Mouse (Mus musculus) intestine, embryonic 14.5 days (tissue): ENCODE measurements around the gene Tbc1d12. TPM values are rescaled to one million over a fixed set of nuclear protein-coding genes. Genes with fewer than 3 reads are reported as not detected.
"Not testable (repeated sequence)": the region's sequence is repeated elsewhere in the genome, so short reads cannot be mapped to it uniquely, and the experiment has no call there.

Experiments
- ATAC-seq: fragments of 200-750 bp; cut with Nextera tagmentation; replicated peaks from 2 replicates; pipeline ENCODE4 v1.8.0; 2017; ENCODE audit warnings: low read depth, moderate number of reproducible peaks, moderate TSS enrichment, moderate library complexity; ENCODE audit not compliant: low FRiP score, low TSS enrichment
- DNase-seq: peaks from one replicate; pipeline ENCODE4 v3.0.0-alpha.2; 2018; ENCODE audit warnings: low spot score
- H3K27ac ChIP-seq: fragments of 300-500 bp; sonication (generic); 2 replicates; pipeline ENCODE4 v1.5.1; 2014; ENCODE audit warnings: low read depth, mild to moderate bottlenecking, control low read depth
- H3K27me3 ChIP-seq: fragments of 300-500 bp; sonication (generic); replicated peaks from 2 replicates; pipeline ENCODE4 v1.6.1; 2014; ENCODE audit warnings: low read length, control low read depth; ENCODE audit not compliant: control insufficient read depth, insufficient read depth
- H3K36me3 ChIP-seq: fragments of 300-500 bp; sonication (generic); 2 replicates; pipeline ENCODE4 v1.6.1; 2014; ENCODE audit warnings: low read length, control low read depth; ENCODE audit not compliant: control insufficient read depth, insufficient read depth
- H3K4me1 ChIP-seq: fragments of 300-500 bp; sonication (generic); replicated peaks from 2 replicates; pipeline ENCODE4 v1.6.1; 2014; ENCODE audit warnings: low read length, control low read depth, mixed read lengths; ENCODE audit not compliant: control insufficient read depth, insufficient read depth
- H3K4me2 ChIP-seq: fragments of 300-500 bp; sonication (generic); 2 replicates; pipeline ENCODE4 v1.6.1; 2014; ENCODE audit warnings: low read length
- H3K4me3 ChIP-seq: fragments of 300-500 bp; sonication (generic); 2 replicates; pipeline ENCODE4 v1.5.1; 2014; ENCODE audit warnings: low read depth, low read length, control low read depth, mixed read lengths
- H3K9ac ChIP-seq: fragments of 300-500 bp; sonication (generic); 2 replicates; pipeline ENCODE4 v1.6.1; 2014; ENCODE audit warnings: mild to moderate bottlenecking, low read length
- H3K9me3 ChIP-seq: fragments of 300-500 bp; sonication (generic); 2 replicates; pipeline ENCODE4 v1.6.1; 2016; ENCODE audit warnings: low read length, control low read depth; ENCODE audit not compliant: control insufficient read depth
- whole genome bisulfite sequencing: fragments of 180-500 bp; shearing (Covaris S2); extraction: QIAGEN DNeasy Blood & Tissue Kit; methylation state at CpG from one replicate; pipeline ENCODE4 v1.1.7; 2014; 5-methylcytosine and 5-hydroxymethylcytosine counted together
- polyA plus RNA-seq: library from polyadenylated mRNA; unstranded; fragments of >200 nt; fragmentation: Nextera tagmentation; extraction: Ambion mirVana; gene quantifications from 2 replicates; pipeline ENCODE4 v1.2.1, GENCODE M21; 2014

Tbc1d12 gene
- polyA plus RNA-seq, 1 experiment from 2014 or later: 2.3 TPM

DNA sequence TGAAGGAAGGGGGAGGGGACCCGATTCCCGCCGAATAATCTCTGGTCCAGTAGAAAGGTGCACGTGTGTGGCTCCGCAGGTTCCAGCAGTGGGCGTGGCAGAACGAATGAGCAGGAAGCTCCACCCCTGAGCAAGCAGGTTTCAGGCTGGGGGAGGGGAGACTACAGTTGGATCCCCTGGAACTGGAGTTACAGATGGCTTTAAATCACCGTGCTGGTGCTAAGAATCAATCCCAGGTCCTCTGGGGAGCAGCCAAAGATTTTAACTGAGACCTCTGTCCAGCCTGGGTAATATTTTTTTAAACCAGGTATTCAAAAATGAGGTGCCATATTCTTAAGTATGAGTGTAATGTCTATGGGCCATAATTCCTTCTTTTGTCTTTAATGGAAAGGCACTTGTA is 38.4 kb downstream of the Tbc1d12 start:
- H3K9ac ChIP-seq, H3K9me3 ChIP-seq, H3K4me2 ChIP-seq, H3K36me3 ChIP-seq, H3K27ac ChIP-seq, H3K27me3 ChIP-seq, H3K4me3 ChIP-seq, ATAC-seq, DNase-seq, H3K4me1 ChIP-seq: not testable (repeated sequence)
- WGBS: 91% methylated on average over 2 of the region's 8 CpGs

DNA sequence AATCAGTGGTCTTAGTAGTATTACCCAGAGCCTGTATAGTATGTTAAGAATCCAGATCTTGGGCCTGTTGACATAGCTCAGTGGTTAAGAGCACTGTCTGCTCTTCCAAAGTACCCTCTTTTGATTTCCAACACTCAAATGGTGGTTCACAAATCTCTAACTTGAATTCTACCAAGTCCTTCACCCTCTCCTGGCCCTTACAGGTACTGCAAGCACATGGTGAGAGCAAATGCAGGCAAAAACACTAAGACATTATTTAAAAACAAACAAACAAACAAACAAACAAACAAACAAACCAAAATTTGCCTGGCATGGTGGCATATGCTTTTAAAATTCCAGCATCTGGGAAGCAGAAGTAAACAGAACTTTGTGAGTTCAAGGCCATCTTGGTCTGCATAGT is 43.9 kb downstream of the Tbc1d12 start:
- no peak overlapping the region for H3K27ac ChIP-seq
- H3K9me3 ChIP-seq: no peaks in the 10 kb centered on the region
- no peak overlapping the region for H3K9ac ChIP-seq
- no peaks in the 10 kb centered on the region for H3K27me3 ChIP-seq
- no peaks in the 10 kb centered on the region for H3K4me1 ChIP-seq
- DNase-seq: no peak
- ATAC-seq: no peak
- no peak overlapping the region for H3K4me3 ChIP-seq
- no peak overlapping the region for H3K4me2 ChIP-seq
- peaks cover 5% of the 10 kb centered on the region; the same call in 1 of the 2 replicates for H3K36me3 ChIP-seq

DNA sequence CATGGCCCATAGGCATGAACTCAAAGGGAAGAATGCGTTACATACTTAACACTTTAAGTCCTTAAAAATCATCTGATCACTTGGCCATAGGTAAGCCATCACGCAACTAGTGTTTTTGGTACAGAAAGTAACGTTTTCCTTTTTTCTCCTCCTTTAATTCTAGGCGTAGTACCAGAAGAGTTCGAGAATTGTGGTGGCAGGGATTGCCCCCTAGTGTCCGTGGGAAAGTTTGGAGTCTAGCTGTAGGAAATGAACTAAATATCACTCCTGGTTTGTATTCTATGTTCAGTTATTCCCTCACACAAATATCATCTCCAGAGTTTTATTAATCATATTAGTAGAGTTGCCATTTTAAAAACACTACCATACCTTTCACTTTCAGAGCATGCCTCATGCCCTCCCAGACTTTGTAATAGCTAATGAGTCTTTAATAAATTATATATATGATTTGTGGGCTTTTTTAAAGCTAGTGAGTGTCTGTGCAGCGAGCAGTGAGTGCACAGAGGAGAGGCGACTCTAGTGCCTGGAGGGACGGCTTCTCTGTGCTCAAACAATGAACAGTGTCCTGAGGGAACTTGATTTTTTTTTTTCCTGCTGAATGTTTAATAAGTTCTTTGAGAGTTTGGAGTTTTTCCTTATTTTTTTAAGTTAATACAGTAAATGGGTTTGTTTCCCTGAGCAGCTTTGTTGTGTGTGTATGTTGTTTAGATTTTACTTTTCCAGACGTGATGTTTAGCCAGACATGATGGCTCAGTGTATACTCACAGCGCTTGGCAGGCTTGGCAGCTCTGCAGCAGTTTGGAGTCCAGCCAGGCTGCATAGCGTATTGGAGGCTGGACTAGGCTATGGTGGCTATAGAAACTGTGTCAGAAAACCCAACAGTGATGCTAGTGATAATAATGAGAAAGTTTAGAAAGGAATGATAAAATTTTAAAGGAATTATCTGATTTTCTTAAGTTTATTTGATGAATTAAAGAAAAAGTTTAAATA is 65.1 kb downstream of the Tbc1d12 start:
- Histone ChIP-seq H3K36me3 (no peaks in the 10 kb centered on the region), H3K9ac (no peak overlapping the region)
- WGBS: 66% methylated on average over 12 of the region's 12 CpGs

DNA sequence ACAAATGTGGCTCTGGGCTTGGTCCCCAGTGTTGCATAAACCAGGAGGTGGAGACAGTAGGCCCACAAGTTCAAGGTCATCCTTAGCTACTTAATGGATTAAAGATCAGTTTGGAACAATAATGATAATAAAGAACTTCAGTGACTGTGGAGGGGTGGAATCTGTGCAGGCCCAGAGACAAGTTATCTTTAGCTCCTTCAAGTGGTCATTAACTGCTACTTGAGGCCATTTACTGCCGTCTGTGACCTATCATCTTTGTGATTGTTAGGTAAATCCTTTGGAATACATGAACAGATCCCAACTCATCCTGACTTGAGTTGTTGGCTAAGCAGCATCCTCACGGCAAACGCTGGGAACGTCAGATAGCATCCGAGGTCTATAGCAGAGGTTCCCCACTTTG is 66.1 kb downstream of the Tbc1d12 start:
- Histone ChIP-seq H3K4me3 (no peak overlapping the region), H3K27ac (no peak overlapping the region), H3K27me3 (no peaks in the 10 kb centered on the region), H3K4me1 (peaks cover 4% of the 10 kb centered on the region; the same call in 1 of the 2 replicates), H3K9ac (no peak overlapping the region), H3K9me3 (no peaks in the 10 kb centered on the region), H3K4me2 (no peak overlapping the region), H3K36me3 (no peaks in the 10 kb centered on the region)
- 87% methylated on average over 5 of the region's 5 CpGs for WGBS
- ATAC-seq: no peak
- no peak for DNase-seq

More for the DNA sequence above, 65.1 kb downstream of the Tbc1d12 start:
- DNase-seq (no peak), ATAC-seq (no peak)
- H3K4me1 ChIP-seq: peaks cover 4% of the 10 kb centered on the region; the same call in 1 of the 2 replicates
- no peak overlapping the region for H3K4me2 ChIP-seq
- H3K27me3 ChIP-seq: no peaks in the 10 kb centered on the region
- H3K27ac ChIP-seq: no peak overlapping the region
- no peak overlapping the region for H3K4me3 ChIP-seq
- H3K9me3 ChIP-seq: no peaks in the 10 kb centered on the region

DNA sequence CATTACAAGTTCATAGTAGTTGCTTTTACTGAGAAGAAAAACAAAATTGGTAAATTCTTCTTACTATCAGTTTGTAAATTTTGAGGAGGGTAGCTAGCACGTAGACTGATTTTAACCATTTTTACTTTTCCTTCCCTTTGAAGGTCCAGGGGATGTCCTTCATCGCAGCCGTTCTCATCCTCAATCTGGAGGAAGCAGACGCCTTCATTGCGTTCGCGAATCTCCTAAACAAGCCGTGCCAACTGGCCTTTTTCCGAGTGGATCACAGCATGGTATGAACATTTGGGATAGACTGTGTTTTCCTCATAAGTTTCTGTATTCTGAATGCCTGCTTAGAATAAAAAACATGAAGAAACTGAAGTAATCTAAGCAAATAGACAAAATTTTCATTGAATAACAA is 77.4 kb downstream of the Tbc1d12 start:
- no peak for DNase-seq
- ATAC-seq: no peak
- WGBS: 94% methylated on average over 9 of the region's 9 CpGs
- no peaks in the 10 kb centered on the region for H3K9me3 ChIP-seq
- H3K36me3 ChIP-seq: peaks cover 30% of the 10 kb centered on the region; the same call in 1 of the 2 replicates
- no peaks in the 10 kb centered on the region for H3K4me1 ChIP-seq
- H3K4me2 ChIP-seq: no peak overlapping the region
- H3K4me3 ChIP-seq: no peak overlapping the region
- H3K27me3 ChIP-seq: no peaks in the 10 kb centered on the region
- no peak overlapping the region for H3K27ac ChIP-seq
- no peak overlapping the region for H3K9ac ChIP-seq

DNA sequence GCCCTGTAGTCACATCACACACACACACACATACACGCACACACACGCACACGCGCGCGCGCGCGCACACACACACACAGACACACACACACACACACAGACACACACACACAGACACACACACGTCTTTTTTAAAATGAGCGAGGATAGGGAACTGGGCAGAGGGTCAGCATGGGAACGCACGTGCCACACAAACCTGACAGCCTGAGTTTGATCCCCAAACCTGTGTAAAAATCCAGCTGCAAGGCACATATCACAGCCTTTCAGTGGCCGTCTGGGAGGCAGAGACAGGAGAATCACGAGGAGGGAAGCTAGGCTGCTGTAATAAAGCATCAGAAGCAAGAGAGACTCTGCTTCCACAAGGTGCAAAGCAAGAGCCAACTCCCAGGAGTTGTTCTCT is 78.5 kb downstream of the Tbc1d12 start:
- peaks cover 30% of the 10 kb centered on the region; the same call in 1 of the 2 replicates for H3K36me3 ChIP-seq
- no peak overlapping the region for H3K4me2 ChIP-seq
- no peaks in the 10 kb centered on the region for H3K9me3 ChIP-seq
- no peaks in the 10 kb centered on the region for H3K4me1 ChIP-seq
- no peak overlapping the region for H3K4me3 ChIP-seq
- DNase-seq (no peak), ATAC-seq (no peak)
- H3K27ac ChIP-seq: no peak overlapping the region
- no peaks in the 10 kb centered on the region for H3K27me3 ChIP-seq
- no peak overlapping the region for H3K9ac ChIP-seq
- 92% methylated on average over 15 of the region's 15 CpGs for WGBS

DNA sequence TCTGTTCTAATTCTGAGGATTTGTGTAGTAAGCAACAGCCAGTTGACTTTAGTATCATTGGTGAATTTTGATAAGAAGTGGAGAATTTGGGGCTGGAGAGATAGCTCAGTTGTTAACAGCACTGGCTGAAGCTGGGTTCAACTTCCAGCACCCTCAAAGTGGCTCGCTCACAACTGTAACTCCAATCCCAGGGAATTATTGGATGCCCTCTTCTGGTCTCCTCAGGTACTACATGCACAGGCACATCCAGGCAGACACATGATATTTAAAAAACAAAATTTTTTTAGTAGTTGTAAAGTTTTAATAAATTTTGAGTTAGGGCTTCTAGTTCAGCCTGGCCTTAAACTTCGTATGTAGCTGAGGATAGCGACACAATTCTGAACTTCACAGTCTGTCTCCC is 79.3 kb downstream of the Tbc1d12 start:
- Histone ChIP-seq H3K27me3 (no peaks in the 10 kb centered on the region), H3K4me3 (no peak overlapping the region), H3K36me3 (peaks cover 30% of the 10 kb centered on the region; the same call in 1 of the 2 replicates), H3K4me1 (no peaks in the 10 kb centered on the region), H3K27ac (no peak overlapping the region), H3K4me2 (no peak overlapping the region), H3K9me3 (no peaks in the 10 kb centered on the region), H3K9ac (no peak overlapping the region)
- DNase-seq (peak; percentile 56), ATAC-seq (no peak)
- WGBS: 49% methylated on average over 3 of the region's 3 CpGs

DNA sequence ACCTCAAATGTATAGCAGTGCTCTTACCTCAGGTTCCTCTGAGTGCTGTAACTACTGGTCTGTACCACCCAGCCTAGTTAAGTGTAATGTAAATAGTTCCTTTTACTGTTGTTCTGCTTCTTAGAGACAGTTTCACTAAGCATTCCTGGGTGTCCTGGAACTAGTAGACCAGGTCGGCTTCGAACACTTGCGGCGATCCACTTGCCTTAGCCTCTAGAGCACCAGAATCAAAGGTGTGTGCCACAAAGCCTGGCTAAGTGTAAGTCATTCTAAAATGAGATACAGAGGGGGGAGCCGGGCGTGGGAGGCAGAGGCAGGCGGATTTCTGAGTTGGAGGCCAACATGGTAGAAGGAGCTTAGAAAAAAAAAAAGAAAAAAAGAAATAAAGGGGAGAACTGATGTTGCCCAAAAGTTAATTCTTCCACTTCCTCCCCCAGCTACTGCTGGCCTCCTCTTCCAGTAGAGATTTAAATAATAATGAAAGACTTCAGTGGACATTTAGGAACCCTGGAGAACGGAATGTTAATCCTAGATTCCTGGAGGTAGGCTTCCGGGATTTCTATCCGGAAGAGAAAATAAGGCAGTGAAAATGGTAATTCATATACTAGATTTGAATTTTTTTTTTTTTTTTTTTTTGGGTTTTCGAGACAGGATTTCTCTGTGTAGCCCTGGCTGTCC is 92.2 kb downstream of the Tbc1d12 start:
- 96% methylated on average over 11 of the region's 11 CpGs for WGBS
- Histone ChIP-seq H3K27me3 (no peaks in the 10 kb centered on the region), H3K27ac (no peak overlapping the region), H3K4me2 (no peak overlapping the region), H3K4me1 (peaks cover 15% of the 10 kb centered on the region), H3K36me3 (peaks cover 10% of the 10 kb centered on the region), H3K9ac (no peak overlapping the region), H3K9me3 (no peaks in the 10 kb centered on the region), H3K4me3 (no peak overlapping the region)
- no peak for ATAC-seq
- no peak for DNase-seq
